Mouse (Mus musculus): ENCODE results near the gene Strn4.

Gene Strn4

DNA sequence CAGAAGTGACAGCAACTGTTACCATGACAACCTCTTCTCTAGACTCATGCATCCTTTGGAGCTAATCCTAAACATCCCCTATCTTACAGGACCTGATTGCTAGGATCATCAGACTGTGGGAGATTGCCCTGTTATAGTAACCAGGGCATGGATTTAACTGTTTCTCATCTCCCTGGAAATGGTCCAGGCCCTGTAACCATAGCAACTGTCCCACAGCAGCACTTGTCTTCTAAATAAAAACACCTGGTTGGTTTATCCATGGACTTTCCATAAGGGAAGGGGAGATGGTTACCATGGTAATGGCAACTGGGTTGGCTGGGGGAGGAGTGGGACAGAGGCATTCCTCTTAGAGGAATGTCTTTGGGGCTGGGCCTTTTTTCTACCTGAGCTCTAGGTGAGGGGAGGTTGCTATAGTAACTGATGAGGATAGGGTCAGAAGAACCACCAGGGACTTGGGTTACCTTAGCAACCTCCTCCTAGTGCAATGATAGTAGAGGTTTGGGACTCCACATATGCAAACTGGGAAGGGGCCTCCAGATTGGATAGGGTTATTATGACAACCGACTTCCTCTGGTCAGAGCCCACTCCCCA, at the start of gene Strn4:
Gene Strn4, plus strand, starts transcription at position 539 of the 591 bp plus-strand sequence.
- DNase-seq = peak; percentile 73

- no peak for DNase-seq
These were observed 49.2 kb upstream of the Strn4 start for GRCm38 (mm10) chr7:16766443-16766842.

DNA sequence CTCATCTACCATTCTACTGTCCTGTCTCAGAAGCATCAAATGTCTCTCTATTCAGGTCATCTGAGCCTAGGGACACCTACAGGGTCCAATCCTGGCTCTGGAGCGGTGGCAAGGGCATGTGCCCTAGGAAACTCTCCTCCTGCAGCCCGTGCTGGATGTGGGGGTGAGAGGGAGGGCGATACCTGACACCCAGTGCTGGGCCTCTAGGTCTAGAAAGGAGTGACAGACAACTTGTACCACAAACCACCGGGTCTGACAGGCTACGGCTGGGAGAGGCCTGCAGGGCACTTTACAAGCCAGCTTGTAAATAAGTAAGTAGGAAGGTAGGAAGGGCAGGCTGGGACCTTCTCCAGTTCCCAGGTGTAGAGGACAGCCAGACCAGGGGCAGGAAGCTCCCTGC, 39.8 kb upstream of the Strn4 start:
- no peak for DNase-seq

DNA sequence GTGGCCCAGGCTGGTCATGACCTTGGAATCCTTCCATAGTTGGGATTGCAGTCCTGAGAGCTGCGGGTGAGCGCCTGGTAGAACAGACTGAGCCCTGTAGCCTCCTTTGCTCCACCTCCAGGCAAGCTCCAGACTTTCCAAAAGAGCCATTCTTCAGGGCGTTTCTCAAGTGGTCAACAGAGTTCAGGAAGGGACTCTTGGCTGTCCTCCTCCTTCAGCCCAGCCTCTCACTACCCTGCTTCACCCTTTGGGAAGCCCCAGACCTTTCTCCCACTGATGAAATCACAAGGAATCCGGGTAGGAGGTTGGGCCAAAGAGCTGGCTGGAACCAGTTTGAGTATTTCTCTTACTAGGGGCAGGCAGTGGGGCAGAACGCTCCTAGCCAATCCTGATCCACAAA, 35.6 kb upstream of the Strn4 start:
- no peak for DNase-seq

DNA sequence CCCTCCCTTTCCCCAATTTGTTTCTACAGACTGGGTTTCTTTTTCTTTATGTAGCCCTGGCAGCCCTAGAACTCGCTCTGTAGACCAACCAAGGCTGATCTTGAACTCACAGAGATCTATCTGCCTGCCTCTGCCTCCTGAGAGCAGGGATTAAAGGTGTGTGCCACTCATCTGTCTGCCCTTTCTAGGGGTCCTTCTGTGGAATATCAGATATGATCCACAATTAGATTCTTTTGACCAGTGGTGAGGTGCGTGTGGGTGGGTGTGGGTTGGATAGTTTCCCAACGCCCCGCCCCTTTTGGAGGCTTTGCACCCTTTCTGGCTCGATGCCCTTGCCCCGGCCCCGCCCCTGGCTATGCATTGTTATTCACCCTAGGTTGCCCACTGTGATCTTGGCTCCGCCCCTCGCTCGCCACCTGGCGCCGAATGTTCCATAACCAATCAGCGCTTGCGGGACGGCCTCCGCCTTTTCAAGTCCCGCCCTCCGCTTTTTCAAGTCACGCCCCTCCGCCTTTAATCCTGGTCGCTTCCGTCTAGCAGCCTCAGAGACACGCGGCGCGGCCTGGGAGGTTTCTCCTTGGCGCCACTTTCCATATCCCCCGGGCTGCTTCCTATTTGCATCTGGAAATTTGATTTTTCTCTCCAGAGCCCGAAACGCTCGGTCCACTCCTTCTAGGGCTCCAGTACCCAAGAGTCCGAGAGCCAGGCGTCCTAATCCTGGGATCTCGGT, 34.7 kb upstream of the Strn4 start, which contains the start of gene Slc1a5:
Gene Slc1a5, plus strand, starts transcription at position 516 of the 730 bp plus-strand sequence.
- DNase-seq = peak; percentile 41

DNA sequence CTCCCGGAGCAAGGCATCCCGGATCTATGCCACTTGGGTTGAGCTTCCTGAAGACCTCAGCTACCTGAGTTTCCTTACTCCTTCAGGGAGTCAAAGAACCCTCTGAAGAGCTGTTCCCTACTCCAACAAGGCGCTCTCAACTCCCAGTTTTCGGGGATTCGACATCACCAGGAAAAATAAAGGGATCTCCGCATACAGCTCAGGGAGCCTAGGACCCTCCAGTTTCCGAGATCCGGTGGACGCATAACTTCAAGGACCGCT, 34.2 kb upstream of the Strn4 start:
- no peak for DNase-seq

- DNase-seq = no peak
These were observed 33.7 kb upstream of the Strn4 start for GRCm38 (mm10) chr7:16781816-16782554.

- no peak for DNase-seq
These were observed 33.0 kb upstream of the Strn4 start for GRCm38 (mm10) chr7:16782555-16783125.

DNA sequence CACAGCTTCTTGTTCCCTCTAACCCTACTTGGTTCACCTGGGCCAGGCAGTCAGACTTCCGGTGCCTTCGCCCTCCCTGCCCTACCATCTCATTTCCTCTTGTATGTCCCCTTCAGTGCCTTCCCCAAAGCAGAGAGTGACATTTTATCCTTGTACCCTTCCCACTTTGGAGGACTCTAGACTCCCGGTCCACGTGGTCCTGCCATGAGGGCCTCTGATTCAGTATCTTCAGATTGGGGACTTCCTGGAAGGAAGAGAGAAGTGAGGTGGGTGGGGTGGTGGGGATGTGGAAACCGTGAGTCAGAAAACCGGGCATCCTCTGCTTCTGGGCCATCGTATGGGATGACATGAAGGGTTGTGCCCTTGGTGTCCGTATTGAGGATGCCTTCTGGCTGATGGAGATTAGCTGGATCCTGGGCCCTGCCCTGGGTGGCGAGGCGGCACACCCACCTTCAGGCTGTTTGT, 32.4 kb upstream of the Strn4 start:
- DNase-seq = no peak

DNA sequence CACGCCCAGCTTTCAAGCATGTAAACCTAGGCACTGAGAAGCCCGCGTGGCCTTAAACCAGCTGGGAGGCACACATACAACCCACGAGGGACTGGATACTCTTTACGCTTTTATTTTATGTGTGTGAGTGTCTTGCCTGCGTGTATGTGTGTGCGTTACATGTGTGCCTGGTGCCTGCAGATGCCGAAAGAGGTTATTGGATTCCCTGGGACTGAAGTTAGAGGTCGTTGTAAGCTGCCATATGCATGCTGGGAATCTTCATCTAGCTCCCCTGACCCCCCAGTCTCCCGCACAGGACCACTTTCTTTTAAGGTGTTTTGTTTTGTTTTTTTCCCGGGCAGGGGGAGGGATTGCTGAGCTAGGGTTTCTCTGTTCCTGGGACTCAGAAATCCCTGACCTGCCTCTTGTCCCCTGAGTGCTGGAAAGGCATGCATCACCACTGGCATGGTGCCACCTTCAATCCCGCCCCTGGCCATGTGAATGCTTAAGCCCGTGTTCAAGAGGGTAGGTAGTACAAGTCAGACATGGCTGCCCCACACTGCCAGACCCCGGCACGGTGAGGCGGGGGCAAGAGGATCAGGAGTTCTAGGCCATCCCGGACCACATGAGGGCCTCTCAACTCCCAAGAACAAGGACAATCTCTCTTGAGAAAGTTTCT, 31.8 kb upstream of the Strn4 start:
- no peak for DNase-seq

- DNase-seq = no peak
These were observed 31.2 kb upstream of the Strn4 start for GRCm38 (mm10) chr7:16784498-16784976.

DNA sequence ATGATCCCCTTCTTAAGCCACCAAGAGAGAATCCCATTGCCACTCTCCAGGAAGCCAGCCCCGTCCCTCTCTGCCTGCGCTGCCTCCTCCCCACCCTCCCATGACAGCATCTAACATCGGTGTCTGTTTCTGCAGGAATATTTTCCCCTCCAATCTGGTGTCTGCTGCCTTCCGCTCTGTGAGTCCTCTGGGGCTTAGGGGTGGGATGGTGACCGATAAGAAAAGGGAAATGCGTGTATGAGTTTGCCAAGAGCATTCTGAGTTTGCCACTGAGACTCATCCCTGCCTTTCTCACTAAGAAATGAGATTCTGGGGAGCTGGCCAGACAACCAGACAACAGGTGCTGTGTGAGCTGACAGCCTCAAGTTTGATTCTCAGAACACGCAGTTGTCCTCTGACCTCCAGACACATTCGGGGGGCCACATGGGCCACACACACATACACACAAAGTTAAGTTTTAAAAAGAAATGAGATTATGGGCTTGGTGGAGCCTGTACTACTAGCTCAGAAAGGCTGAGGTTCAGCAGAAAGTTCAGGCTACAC, 30.1 kb upstream of the Strn4 start:
- no peak for DNase-seq

DNA sequence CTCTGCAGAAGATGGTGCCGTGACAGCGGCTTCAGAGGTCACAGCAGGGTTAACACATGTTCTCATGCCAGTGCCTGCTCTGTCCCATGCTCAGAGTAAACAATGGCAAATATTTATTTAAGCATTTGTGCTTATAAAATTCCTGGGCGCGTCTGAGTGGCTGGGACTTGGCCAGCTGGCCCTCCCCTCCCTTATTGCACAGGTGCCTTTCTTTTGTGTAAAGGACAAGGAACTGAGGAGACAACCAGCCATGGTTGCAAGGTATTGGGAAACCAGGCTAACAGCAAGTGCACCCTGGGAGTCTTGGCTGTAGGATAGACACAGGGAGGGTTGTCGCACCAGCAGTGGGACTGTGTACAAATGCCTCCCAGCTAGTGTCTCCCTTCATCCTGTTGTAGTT, 23.4 kb upstream of the Strn4 start:
- DNase-seq = no peak

GRCm38 (mm10) chr7:16793010-16793725, 22.5 kb upstream of the Strn4 start:
- no peak for DNase-seq

- no peak for DNase-seq
These were observed 20.8 kb upstream of the Strn4 start for GRCm38 (mm10) chr7:16794886-16795285.

- DNase-seq = peak; percentile 36
These were observed 11.2 kb upstream of the Strn4 start for GRCm38 (mm10) chr7:16804409-16805028.

DNA sequence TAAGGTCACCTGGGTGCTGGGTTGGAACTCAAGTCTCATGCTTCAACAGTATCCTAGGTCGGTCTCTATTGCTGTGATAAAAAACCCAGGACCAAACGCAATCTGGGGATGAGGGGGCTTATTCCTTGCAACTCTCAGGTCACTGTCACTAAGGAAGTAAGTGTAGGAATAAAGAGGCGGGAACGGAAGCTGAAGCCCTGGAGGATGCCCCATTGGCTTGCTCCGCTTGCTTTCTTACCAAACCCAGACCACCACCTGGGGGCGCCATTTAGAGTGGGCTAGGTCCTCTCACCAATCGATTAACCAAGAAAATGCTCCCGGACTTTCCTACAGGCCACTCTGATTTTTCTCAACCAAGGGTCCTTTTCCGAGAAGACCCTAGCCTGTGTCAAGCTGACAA, 7.8 kb upstream of the Strn4 start:
- DNase-seq = peak; percentile 25

GRCm38 (mm10) chr7:16808647-16809046, 7.0 kb upstream of the Strn4 start:
- no peak for DNase-seq

DNA sequence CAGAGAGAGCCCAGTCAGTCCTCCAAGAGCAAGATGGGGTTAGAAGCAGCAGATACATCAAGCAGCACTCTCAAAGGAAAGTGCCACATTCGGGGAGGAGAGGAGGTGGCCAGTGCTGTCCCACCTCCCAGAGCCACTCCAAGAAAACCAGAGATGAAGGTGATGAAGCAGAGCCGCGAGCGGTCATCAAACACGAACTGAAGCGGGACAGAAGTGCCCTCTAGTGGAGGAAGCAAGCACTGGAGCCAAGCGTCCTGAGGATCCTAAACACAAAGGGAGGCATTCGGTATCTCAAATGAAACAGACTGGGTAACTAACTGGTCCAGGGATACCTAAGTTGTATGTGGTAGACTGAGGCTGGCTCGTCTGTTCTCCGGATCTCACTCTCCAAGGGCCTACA, 6.0 kb upstream of the Strn4 start:
- DNase-seq = peak; percentile 85

DNA sequence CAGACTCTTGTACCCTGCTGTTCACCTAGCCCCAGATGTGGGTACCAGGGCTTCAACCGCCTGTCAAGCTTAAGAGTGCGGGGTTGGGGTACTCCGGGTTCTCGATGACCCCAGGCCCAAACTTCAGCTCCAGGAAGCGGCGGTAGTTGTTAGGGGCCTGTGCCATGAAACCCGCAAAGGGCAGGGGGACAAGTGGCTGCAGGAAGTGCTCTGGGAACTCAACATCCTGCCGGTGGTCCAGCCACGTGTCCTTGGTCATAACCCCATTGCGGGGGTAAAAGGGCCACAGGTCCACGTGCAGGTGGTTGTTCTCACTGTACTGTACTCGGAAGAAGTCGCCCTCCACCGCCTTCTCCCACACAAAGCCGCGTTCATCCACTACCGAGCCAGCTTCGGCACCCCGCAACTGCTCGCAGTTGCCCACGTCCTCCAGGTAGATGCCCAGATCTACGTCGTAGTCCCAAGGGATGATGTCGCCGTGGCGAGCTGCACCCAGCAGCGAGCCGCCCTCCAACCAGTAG, 5.2 kb upstream of the Strn4 start:
- peak; percentile 54 for DNase-seq

DNA sequence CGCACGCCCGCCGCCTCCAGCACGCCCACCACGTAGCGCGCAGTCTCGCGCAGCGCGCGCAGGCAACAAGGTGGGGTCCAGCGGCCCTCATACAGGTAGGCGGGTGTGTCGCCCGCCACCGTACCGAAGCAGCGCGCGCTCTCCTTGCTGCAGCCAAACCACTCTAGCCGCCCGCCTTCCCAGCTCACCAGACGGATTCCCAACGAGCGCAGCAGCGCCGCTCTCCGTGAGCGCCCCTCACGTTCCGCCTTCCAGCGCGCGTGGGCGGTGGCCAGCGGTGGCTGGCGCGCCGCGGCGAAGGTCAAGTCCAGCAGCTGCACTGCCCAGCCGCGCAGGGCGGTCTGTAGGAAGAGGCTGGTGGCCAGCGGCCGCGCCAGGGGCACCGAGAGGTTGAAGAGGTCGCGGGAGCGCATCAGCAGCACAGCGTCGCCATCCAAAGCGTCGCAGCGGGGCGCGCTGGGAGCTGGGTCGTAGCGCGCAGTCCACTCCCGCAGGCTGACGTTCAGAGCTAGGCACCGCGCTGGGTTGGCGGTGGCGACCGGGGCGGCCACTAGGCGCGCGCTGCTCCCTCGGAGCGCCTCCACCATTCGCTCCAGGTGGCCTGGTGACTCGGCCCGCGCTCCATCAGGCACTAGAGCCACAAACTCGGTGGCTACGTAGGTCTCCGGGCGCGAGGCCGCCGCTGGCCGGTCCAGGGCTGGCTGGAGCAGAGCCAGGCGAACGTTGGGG, 4.6 kb upstream of the Strn4 start:
- DNase-seq = peak; percentile 62
